Mouse (Mus musculus) frontal cortex, postnatal 36 days (tissue): ENCODE data around the gene Wap.

Source experiments
- DNase-seq, 2 experiments: peaks; one replicate each; pipeline ENCODE4 v3.0.0; 2022; ENCODE audit warnings: low spot score in 2 of 2

The Wap gene

DNA sequence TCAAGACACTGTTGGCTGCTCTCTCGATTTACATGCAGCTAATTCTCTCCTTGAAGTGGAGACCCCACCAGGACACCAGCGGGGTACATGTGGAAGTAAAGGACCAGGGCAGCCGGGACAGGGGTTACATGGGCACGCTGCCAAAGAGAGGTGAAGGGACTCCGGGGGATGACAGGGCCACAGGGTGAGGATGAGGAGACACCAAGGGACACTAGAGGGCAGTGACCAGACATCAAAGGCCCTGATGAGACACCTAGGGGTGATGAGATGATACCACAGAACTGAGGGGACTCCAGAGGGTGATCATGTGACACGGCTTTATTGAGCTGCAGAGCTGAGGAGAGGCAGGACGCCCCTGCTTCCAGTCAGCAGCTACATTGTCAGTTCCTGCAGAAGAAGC is 40.9 kb downstream of the Wap start:
- DNase-seq = no peak

DNA sequence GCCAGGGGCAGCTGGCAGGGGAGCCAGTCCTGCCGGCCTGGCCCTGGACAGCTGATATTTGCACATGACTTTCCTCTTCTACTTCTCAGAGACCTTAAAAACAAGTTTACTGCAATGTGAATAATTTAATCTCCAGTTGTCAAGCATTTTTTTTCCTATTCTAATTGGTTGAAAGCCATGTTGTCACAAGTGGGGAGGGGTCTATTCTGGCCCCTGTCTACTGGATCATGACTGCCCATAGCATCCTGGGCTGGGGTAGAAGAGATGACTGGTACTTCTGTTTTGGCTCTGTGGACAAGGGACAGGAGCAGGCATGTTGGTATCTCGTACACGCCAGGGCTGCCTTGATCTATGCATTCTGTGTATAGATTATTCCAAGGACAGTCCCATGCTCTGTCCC is 41.8 kb downstream of the Wap start:
- no peak for DNase-seq

DNA sequence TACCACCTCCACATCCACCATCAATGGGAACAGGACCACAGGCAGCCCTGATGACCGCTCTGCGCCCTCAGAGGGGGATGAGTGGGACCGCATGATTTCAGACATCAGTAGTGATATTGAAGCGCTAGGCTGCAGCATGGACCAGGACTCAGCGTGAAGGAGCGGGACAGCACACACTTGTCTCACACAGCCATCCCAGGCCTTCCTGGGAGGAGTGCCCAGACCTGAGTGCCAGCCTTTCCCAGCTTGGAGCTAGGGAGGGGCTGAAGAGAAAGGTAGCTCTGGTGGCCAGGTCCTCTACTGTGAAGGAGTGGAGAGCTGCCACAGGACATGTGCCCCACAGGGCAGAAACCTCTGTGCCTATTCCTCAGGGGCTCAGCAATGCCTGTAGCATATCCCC is 42.2 kb downstream of the Wap start:
- DNase-seq = no peak

DNA sequence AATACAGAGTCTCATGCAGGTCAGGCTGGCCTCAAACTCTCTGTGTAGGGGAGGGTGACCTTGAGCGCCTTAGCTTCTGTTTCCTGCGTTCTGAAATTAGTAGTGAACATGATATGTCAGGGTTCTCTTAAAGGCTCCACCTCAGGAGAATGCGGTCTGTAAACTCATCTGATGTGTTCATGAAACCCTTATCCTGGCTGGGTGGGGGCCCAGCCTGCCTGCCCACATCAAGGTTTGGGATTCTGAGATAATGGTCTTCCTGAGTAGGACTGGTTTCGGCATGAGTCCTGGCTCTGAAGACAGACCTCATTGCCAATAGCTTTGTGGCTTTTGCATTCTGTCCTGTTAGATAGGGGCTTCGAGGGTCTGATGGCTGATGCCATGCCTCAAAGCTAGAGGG is 43.1 kb downstream of the Wap start:
- no peak for DNase-seq

DNA sequence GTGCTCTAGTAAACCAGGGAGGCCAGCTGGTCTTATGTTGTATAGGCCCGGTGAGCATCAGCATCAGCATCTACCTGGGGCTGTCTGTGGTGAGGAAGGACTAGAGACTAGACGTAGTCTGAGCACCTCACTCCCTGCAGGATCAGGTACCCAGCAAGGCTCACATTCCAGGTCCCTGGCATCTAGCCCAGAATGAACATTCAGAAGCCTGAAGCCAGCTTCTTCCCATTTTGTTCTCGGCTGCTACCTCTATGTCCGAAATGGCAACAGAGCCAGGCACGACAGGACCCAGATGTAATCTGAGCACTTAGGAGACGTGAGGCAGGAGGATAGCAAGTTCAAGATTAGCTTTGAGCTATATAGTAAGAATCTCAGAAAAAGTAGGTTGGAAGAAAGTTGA is 43.6 kb downstream of the Wap start:
- DNase-seq = no peak

DNA sequence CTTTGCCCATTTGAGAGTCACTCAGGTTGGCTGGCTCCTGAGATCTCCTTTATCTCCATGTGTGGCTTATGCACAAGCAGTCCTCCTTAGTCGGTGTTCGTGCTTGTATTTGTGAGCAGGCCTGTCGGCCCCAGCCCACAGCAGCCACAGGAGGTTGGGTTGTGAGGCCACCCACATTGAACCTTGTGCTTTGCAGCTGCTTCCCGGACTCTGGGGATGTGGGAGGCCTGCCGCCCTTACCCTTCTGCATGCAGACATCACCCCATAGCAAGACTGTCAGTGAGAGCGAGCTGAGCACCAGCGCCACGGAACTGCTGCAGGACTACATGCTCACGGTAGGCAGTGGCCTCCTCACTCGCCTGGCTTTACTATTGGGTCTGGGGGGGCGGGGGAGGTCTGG is 45.0 kb downstream of the Wap start:
- no peak for DNase-seq

DNA sequence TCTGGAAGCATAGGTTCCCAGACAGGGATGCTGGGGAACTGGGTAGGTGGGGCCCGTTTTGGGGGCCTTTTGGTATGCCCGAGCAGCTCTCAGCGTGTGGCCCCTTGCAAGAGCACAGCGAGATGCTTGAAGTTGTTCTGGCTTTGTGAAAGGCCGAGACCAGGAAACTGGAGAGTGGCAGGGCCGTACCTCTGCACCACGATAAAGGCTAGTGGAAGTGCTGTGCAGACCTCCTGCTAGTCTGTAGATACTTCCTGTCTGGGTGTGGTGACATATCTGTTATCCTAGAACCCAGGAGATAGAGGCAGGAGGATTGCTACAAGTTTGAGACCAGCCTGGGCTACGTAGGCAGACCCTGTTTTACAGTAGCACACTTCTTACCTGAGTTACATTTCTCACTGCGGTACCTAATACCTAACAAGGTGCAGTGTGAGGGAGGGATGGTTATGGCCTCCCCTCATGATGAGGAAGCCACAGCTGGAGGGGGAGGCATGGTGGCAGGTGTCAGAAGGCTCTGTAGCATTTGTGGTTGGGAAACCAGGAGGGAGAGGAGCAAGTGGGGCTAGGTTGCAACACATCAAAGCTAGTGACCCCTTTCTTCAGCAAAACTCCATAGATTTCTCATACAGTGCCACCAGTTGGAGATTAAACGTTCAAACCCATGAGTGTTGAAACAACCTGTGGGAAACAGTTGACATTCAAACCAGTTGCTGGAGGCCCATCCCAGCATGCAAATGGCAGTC is 47.3 kb downstream of the Wap start:
- DNase-seq = no peak

DNA sequence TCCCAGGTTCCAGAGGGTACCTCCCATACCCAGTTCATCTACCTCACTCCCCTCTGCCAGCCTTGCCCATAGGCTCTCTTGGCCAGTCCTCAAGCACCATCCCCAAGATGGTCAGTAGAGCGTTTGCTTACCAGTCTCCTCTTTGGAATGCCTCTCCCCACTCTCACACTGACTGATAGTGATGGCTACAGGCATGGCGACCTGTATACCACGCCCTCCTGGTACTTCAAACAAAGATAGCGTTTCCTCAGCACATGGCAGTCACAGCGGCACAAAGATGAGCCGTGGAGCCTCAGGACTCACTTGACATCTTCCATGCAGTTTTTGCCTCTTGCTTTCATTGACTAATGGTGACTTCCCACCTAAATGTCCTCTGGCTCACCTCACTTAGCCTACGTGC is 48.6 kb downstream of the Wap start:
- DNase-seq = no peak

DNA sequence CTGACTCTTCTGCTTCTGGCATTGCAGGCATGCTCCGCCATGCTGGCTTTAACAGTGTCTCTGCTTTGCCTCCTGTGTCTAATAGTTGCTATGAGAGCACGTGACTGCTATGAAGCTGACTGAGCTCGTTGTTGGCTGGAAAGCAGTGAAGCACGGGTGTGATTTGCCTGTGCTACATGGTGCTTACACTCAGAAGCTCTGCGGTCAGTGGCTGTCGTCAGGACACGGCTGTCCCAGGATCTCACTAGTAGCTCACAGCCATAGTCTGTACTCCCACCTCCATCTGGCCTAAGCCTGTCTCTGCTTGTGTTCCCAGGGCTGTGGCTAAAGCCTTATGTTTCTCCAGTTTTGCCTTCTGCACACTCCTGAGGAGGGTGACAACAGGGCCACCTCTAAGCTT is 50.1 kb downstream of the Wap start:
- DNase-seq = no peak

DNA sequence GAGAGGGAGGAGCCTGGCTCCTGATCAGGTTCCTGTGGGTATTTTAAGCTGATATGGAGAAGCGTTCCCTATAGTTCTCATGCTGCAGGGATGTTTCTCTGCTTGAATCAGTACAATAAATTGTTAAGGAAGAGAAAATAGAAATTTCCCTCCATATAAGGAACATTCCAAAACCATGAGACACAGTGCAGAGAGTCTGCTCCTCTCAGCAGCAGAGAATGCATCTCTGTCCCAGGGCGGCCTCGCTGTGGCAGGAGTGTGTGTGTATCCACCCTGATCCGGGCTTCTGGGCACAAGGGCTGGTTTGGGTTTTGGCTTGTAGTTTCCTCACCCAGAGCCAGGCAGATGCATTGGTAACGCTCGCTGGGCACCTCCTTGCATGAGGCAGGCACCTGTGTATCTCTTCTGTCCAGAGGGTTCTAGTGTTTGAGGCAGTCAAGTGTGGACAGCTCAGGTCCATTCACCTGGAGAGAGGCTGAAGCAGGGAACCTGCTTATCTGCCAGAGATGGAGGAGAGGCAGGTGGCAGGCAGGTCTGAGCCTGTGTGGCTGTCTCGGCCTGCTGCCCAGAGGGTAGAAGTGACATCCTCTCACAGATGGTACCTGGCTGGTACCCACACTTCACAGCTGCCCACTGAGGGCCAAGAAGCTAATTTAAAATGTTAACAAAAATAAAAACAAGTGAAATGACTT is 51.0 kb downstream of the Wap start:
- no peak for DNase-seq

DNA sequence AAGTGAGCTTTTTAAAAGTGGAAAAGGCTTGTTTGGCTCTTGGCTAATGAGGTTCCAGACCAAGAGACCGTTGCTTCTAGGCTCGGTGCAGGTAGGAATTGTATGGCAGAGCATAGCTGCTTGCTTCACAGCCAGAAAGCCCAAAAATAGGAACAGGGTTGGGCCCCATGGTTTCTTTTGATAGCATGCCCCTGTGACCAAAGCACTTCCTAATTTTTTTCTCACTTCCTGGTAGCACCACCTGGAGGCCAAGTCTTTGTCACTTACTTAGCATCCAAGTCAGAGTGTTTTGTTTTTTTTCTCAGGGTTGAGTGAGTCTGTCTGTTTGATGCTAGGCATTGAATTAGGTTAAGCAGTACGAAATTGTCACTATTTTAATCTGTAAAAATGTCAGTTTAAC is 51.8 kb downstream of the Wap start:
- DNase-seq = no peak

DNA sequence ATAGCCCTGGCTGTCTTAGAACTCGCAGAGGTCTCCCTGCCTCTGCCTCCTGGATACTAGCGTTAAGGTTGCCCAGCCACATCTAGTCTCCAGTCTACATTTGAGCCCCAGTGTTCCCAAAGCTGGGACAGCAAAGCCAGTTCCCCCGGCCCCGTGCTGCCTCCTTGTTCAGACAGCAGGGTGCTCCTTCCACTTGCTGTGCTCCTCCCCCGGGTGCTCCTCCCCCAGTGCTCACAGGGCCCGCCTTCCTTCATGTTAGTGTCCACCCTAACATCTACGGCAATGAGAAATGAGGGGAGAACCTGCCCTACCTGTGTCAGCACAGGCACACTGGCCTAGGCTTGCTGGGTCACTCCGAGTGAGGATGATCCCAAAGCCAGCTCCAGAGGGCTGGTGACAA is 52.7 kb downstream of the Wap start:
- no peak for DNase-seq
